Mouse (Mus musculus) heart, postnatal 0 days (tissue): ENCODE data around the gene E130114P18Rik.

Source experiments
- CTCF ChIP-seq: IDR thresholded peaks from 2 replicates; pipeline ENCODE4 v1.5.1; 2016; ENCODE audit warnings: antibody characterized with exemption, control low read depth, low read depth
- EP300 ChIP-seq: IDR thresholded peaks from 2 replicates; pipeline ENCODE4 v1.6.1; 2016; ENCODE audit warnings: antibody characterized with exemption, low read depth

DNA sequence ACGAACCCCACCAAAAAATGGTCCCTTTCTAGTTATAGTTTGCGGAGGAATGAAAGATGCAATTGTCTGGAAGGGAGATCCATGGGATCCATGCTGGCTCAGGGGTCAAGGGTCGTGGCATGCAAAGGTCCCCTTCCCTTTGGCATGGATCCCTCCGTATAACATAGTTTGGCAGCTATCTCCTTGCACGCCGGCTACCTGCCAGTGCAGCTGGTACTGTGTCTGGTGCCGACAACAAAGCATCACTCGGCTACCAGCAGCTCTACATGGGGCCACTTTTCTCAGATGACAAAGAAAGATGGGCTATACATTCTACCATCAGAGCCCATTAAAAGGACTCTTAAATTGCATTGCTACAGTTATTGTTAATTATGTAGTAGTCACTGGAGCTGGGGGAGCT, 169.2 kb downstream of the E130114P18Rik start:
- TF ChIP-seq CTCF (no peak), EP300 (no peak)
